Mouse (Mus musculus) NIH3T3 (cell line): ENCODE results near the gene Fam129a.

ENCODE experiments used
- DNase-seq: peaks from one replicate; pipeline ENCODE4 v3.0.0-alpha.2; 2012; ENCODE audit warnings: low read depth

Fam129a gene

DNA sequence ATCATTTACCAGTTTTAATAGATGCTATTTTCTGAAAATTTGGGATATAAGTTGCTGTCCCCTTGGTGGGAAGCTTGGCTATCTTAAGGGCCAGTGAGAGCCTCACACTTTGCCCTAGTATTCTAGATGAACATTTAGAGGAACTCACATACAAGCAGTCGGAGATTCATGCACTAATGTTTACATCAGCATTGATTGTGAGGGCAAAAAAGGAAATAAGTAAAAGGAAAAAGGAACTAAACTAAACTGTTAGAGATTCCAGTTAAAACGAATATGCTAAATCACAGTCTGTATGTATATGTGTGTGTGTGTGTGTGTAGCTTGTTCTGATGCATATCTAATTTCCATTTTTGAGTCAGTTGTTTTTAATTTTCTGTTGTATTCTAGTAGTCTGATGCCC, 54.7 kb downstream of the Fam129a start:
- no peak for DNase-seq

DNA sequence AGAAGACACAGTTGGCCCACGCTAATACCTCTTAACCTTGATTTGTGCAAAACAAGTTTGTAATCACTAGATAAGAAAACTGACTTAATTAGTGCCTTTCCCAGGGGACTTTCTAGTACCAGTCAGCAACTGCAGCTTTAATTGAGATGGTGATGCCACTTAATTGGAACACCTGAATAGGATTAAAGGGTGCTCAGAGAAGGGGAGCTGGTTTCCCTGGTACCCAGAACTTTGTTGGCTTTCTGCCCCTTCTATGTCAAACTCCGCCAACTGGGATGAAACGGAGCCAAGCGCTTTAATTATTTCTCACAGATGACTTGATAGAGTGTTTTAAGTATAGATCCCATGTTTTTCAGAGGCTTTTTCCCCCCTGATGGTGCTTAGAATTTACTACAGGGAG, 55.6 kb downstream of the Fam129a start:
- DNase-seq = no peak

DNA sequence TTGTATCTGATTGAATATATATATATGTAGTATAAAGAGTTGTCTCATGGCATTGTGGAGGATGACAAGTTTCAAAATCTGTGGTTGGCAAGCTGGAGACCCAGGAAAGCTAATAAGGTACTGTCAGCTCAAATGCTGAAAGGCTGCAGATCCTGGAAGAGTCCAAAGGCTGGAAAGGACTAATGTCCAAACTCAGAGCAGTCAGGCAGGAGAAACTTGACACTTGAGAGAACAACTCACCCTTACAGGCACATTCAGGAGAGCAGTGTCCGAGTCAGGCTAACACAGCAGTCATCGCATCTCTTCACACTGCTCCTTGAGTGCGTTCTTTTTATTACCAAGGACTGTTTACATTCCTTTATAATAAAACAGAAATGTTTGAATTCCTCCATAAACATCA, 56.2 kb downstream of the Fam129a start:
- DNase-seq = no peak

DNA sequence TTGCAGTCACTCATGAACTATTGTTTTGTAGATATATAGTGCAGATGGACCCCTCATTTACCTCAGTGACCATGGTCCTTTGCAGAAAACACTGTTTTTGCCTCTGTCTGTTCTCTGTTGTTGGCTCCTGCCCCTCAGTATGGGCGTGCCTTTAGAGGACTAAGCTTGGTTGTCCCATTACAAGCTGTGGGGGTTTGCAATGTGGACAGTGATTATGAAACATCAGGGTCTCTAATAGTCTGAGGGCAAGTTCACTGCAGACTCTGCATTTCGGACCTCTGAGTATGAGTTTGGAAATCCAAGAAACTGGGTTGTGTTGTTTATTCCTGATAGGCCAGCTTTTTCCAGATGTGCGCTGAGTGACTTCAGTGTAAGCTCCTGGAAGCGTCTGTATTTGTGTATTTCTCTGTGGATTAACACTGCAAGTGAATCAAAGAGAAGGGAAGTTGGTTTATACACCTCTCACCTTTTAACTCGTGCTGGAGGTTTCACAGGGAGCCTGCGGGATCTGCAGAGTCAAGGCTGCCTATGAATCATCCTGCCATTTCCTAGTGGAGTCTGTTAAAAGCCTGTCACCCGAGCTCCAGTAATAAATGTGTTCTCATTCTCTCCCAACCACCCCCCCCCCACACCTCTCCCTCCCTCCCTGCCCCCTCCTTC, 58.7 kb downstream of the Fam129a start:
- peak; percentile 80 for DNase-seq

GRCm38 (mm10) chr1:151630251-151630628, 59.3 kb downstream of the Fam129a start:
- DNase-seq = no peak

GRCm38 (mm10) chr1:151631061-151631460, 60.1 kb downstream of the Fam129a start:
- no peak for DNase-seq

DNA sequence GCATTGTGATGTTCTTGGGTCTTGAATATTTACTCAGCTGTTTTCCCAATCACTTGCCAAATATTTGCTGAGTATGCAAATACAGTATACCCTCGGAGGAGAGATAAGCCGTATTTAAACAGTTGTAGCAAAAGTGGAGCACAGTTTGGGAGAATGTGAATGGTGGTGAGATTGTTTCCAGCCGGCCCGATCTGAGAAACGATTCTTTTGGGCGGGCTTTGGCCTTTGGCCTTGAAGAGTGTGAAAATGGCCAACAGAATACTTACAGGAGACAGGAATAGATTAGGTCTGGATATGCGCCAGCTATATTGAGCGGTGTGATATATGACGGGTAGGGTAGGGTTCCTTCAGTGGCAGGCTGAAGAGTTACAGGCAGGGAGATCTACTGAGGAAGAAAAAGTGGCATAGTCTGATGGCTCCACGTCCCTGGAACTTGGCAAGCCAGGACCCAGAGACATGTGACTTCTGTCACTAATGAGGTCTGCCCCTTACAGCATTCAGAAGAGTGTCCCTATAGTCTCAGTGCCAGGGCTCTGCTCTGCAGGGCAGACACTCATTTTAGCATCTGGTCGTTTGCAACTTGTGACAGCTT, 60.8 kb downstream of the Fam129a start:
- DNase-seq = no peak

GRCm38 (mm10) chr1:151632567-151633356, 61.8 kb downstream of the Fam129a start:
- no peak for DNase-seq

DNA sequence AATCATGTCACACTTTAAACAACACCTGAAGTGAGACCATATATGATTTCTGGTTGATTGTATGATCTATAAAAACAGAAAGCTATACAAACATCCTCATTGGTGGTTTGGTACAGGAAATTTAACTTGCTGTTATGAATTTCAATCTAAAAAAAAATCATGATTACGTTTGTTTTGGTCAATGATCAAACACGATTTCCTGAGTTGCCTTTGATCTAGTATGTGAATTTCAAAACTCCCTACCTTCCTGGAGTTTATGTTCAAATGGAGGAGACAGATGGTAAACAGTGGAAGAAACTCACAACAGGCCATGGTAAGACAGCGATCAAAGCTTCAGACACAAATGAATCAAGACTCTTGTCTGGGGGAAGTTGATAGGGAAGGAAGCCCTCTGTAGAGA, 65.7 kb downstream of the Fam129a start:
- DNase-seq = no peak

GRCm38 (mm10) chr1:151637351-151637922, 66.5 kb downstream of the Fam129a start:
- DNase-seq = no peak

DNA sequence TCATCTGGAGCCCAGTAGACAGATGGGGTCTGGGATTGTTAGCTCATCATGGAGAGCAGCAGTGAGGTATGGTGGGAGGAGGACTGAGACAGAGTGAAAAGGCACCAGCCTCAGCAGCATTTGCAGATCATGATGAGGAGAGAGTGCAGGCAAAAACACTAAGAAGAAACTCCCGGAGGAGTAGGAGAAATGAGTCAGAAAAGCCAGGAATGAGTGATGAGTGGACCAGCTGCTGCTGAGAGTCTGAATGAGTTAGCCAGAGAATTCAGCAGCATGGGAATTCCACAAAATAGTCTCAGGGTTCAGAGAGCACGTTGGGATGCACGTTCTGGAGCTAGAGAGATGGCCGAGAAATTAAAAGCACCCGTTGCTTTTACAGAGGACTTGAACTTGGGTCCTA, 67.4 kb downstream of the Fam129a start:
- peak; percentile 75 for DNase-seq

GRCm38 (mm10) chr1:151638770-151639169, 67.8 kb downstream of the Fam129a start:
- DNase-seq = no peak

DNA sequence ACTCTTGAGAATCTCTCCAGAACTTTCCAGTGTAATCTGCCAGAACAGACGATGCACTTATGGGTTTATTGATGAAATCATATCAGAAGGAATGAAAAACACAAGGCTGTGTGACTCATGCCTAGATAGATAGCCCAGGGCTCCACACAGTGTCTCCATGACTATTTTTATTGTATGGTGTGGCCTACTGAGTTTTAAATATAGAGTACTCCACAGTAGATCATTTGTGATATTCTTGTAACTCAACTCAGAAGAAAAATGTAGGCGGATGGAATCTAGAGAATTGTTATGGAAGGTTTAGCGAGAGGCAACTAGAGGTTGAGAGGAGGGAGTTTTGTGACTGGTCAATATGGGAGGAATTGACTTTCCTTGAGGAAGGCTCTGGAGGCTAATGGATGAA, 75.4 kb downstream of the Fam129a start:
- peak; percentile 62 for DNase-seq

DNA sequence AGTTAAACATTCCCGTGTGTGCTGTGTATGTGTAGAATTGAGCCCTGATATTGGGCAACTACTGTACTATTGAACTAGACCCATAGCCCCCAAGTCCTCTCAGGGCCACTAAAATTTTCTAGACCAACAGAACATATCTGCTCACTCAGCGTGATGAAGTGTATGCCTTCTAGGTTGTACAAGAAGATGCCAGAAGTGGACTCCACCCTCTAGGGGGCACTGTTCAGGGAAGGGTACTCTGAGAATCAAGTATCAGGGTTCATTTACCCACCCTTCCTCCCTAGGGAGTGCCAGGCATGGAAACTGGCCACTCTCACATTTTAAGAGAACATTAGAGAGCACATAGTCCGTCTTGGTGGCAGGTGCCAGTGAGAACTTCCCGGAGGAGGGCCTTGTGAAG, 77.1 kb downstream of the Fam129a start:
- no peak for DNase-seq

DNA sequence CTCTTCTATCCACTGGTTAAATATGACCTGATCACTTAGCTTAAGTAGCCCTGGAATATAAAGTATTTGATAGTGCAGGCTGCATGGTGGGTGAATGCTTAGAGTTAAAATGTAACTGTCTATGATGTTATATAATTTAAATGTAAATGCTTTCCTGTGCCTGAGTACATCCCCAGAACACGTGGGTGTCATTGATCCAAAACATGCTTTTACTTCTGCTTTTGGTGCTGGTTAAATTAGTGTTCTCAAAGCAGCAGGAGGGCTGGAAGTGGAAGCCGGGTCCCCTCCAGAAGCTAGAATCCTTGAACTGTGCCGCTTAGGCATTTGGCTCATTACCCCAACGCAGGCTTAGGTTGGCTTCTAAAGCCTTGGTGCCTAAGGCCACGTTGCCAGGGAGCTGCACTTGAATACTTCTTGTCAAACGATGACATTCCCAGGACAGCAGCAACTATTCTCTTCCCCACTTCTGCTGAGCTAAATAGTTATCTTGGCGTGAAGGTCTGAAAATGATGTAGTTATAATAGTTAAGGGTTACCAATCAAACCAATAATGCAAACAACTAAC, 86.1 kb downstream of the Fam129a start:
- DNase-seq = no peak

DNA sequence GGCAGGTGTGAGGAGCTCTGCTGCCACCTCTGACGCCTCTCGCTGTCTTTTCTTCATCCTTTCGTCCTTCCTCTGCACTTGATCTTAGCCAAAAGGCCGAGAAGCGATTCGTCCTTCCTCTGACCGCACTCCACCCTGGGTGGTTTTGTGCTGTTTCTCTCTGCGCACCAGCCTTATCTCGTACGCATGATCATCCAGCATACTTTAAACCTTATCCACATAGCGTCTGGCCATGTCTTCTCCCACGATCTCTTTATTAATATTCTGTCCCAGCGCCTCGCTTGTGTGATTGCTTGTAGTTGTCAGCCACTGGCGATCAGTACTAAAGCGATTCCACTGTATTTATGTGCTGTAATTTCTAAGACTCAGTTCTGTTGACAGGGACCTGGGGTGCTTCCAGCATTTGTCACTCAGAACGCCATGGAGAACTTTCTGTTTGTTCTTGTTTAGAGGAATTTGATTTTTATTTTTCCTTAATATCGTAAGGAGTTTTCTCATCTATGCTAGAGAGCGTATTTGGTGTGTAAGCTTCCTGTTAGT, 87.4 kb downstream of the Fam129a start:
- no peak for DNase-seq

DNA sequence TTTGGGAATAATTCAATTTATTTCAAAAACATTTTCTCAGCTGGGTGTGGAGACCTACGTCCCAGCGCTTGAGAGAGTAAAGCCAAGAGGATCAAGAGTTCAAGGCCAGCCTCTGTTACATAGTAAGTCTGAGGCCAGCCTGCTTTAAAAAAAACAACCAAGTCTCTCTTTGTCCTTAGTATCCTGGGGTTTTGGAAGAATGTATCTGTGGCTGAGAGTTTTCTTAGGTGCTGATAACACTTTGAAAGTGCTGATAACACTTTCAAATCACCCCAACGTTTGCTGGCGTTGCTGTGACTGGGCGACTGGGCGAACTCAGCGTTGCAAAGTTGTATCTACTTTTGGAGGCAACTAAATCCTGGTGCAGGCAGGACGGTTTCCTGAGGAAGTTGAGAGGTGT, 88.7 kb downstream of the Fam129a start:
- no peak for DNase-seq

- DNase-seq = no peak
Measured at GRCm38 (mm10) chr1:151660251-151660650, 89.3 kb downstream of the Fam129a start.

DNA sequence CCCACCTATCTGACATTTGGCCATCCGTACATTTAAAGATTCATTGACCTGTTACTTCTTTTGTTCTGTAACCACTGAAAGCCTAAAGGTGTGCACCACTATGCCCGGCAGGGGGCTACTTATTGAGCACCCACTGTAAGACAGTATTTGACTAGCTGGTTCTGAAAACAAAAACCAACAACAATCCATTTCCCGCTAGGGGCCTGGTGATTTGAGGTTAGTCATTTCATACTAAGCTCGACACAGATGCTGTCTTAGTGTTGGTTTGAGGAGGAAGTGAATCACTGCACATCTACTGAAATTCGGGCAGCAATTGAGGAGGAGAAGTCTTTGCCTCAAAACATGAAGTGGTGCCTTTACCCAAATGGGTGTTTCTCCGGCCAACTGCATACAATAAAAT, 89.9 kb downstream of the Fam129a start:
- no peak for DNase-seq

- DNase-seq = no peak
Measured at GRCm38 (mm10) chr1:151661684-151662439, 90.9 kb downstream of the Fam129a start.

GRCm38 (mm10) chr1:151662958-151663357, 92.0 kb downstream of the Fam129a start:
- DNase-seq = peak; percentile 73

DNA sequence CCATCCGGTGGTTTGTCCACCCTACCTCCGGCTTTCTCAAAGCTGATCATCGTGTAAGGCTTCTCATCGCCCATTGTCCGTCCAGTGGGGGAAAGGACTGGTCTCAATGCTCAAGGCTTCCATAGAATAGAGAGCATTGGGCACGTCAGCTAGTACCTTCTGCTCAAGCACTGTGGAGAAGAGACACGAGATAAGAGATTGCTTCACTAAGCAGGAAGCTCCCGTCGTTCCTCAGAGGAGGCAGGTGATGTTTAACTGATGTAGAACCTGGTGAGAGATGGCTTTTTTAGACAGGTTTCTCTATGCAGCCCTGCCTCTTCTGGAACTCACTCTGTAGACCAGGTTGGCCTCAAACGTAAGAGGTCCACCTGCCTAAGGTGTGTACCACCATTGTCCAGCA, 93.4 kb downstream of the Fam129a start:
- DNase-seq = no peak
